Mouse (Mus musculus): ENCODE data around the gene Syt3.

Syt3 gene

GRCm38 (mm10) chr7:44442407-44442821 is 58.5 kb downstream of the Syt3 start:
- in situ Hi-C loops (cut with MboI; ENCODE audit: low sequenced_read_pairs), result no loop called here

- in situ Hi-C loops (cut with MboI; ENCODE audit: low sequenced_read_pairs), result no loop called here
Measured at GRCm38 (mm10) chr7:44443268-44444173, 59.6 kb downstream of the Syt3 start.

- in situ Hi-C loops (cut with MboI; ENCODE audit: low sequenced_read_pairs), result no loop called here
Measured at GRCm38 (mm10) chr7:44444886-44445527, 61.1 kb downstream of the Syt3 start.

- in situ Hi-C loops (cut with MboI; ENCODE audit: low sequenced_read_pairs), result no loop called here
Measured at GRCm38 (mm10) chr7:44445528-44445923, 61.6 kb downstream of the Syt3 start.

GRCm38 (mm10) chr7:44446070-44446855 is 62.4 kb downstream of the Syt3 start:
- in situ Hi-C loops (cut with MboI; ENCODE audit: low sequenced_read_pairs), result no loop called here

Measured in CH12F3 (cell line).